Mouse (Mus musculus): ENCODE data around the gene Lhfpl5.

The Lhfpl5 gene

DNA sequence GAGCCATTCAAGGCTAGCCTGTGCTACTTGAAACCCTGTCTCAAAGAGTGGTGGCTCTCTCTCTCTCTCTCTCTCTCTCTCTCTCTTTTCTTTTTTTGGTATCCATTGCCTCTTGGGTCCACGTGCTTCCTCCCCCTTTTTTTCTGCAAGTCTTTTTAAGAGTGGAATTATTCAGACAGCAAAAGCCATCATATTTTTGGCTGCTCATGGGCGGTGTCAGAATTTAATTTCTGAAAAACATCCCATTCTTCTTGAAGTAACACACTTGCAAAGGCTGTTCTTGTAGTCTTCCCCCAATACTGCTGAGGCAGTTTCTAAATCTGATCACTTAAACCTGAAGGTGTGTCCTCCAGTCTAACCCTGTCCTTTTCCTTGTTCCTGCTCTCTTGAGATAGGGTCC lies 51.5 kb downstream of the Lhfpl5 start:
- no peak for DNase-seq (ENCODE audit: low spot score in 2 of 2)

DNA sequence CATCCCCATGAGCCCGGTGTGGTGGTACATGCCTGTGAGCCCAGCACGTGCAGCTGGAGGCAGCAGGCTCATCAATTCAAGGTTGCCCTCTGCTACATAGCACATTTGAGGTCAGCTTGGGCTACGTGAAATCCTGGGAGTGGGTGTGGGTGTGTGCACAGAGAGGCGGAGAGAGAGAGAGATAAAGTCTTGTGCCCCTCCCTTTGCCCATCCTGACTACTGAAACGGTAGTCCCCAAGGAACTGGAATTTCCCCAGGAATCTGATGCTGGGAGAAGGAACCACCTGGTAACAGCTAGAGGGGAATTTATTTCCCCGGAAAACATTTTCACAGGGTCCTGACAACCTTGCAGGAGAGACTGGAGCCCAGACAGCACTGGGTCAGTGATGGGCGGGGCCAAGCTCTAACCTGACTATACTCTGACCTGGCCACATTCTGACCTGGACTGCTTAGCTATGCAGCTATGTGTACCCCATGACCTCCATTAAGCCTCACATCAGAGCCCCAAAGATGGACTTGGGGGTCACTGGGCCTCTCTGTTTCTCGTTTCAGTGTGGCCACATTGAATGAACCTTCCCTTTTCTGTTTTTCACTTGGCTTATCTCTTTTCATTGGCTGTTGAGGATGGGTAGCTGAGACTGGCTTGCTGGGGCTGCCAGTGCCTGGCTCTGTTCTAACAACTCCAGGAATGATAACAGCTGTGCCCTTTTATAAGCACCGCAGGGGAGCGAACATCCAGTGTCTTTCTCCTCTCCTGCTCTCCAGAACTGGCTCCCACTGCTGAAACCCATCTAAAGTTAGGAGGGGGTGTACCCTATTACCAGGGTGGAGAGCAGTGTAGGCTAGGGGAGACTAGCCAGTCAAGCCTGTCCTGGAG lies 53.0 kb downstream of the Lhfpl5 start:
- no peak for DNase-seq (ENCODE audit: low spot score in 2 of 2)

DNA sequence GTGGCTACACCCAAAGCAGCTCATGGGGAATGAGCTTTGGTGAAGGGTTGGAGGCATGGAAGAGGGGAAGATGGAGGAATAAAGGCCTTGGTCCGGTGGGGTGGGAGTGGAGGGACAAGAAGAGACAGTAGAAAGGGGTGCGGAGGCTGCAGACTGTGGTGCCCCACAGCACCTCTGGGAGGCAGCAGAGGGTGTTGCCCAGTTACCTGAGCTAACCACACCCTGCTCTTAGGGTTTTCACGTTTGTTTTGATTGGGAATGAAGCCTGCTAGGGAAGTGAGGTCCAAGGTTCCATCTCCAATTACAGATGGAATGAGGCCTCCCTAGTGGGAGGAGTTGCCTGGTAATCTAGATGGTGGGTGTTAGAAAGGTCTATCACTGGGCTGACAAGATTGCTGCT lies 53.7 kb downstream of the Lhfpl5 start:
- DNase-seq (ENCODE audit: low spot score in 2 of 2) = no peak
